Mouse (Mus musculus) MEL (cell line): ENCODE results near the gene Catsperz. TPM values are rescaled to one million over a fixed set of nuclear protein-coding genes. Genes with fewer than 3 reads are reported as not detected.

Experiments
- DNase-seq: peaks from one replicate; pipeline ENCODE4 v3.0.0; 2011; ENCODE audit warnings: low read depth, low spot score
- H3K27ac ChIP-seq: 2 replicates; pipeline ENCODE4 v1.5.1; 2012; ENCODE audit warnings: low read depth, mild to moderate bottlenecking, control low read depth, low read length, moderate library complexity; ENCODE audit not compliant: control insufficient read depth
- H3K27me3 ChIP-seq, 2 experiments: fragments of 150-350 bp in 1 of 2; sonication (generic) in 1 of 2; 2 replicates each; pipeline ENCODE4 v1.6.1; 2012; ENCODE audit warnings: low read length in 2 of 2, mild to moderate bottlenecking in 2 of 2, improper control_type of control experiment in 1 of 2, moderate library complexity in 1 of 2; ENCODE audit not compliant: insufficient read depth in 2 of 2, control insufficient read depth in 1 of 2
- H3K36me3 ChIP-seq, 2 experiments: 2 replicates each; pipeline ENCODE4 v1.6.1; 2012 to 2014; ENCODE audit warnings: low read length in 2 of 2, improper control_type of control experiment in 1 of 2, inconsistent platforms in 1 of 2, mild to moderate bottlenecking in 1 of 2; ENCODE audit not compliant: insufficient read depth in 2 of 2, control insufficient read depth in 1 of 2
- H3K4me1 ChIP-seq, 2 experiments: fragments of 150-350 bp in 1 of 2; sonication (generic) in 1 of 2; 2 replicates each; pipeline ENCODE4 v1.6.1; 2012; ENCODE audit warnings: low read length in 2 of 2, improper control_type of control experiment in 1 of 2, mild to moderate bottlenecking in 1 of 2; ENCODE audit not compliant: insufficient read depth in 2 of 2, control insufficient read depth in 1 of 2
- H3K4me3 ChIP-seq, 2 experiments: fragments of 150-350 bp in 1 of 2; sonication (generic) in 1 of 2; 2 replicates each; pipeline ENCODE4 v1.5.1; 2012; ENCODE audit warnings: low read depth in 2 of 2, low read length in 2 of 2, mild to moderate bottlenecking in 2 of 2, moderate library complexity in 2 of 2, control low read depth in 1 of 2, improper control_type of control experiment in 1 of 2; ENCODE audit not compliant: control insufficient read depth in 1 of 2, insufficient read depth in 1 of 2
- H3K79me2 ChIP-seq: 2 replicates; pipeline ENCODE4 v1.6.1; 2012; ENCODE audit warnings: mild to moderate bottlenecking, low read length, moderate library complexity; ENCODE audit not compliant: control insufficient read depth, poor library complexity, insufficient read depth
- H3K9ac ChIP-seq: 2 replicates; pipeline ENCODE4 v1.6.1; 2012; ENCODE audit warnings: low read depth, mild to moderate bottlenecking, control low read depth, low read length, moderate library complexity; ENCODE audit not compliant: control insufficient read depth, poor library complexity, severe bottlenecking
- H3K9me3 ChIP-seq: fragments of 150-350 bp; sonication (generic); replicated peaks from 2 replicates; pipeline ENCODE4 v1.6.1; 2012; ENCODE audit warnings: mild to moderate bottlenecking, low read length, improper control_type of control experiment, moderate library complexity; ENCODE audit not compliant: insufficient read depth
- CHD1 ChIP-seq: IDR thresholded peaks from 2 replicates; pipeline ENCODE4 v1.6.1; 2012; ENCODE audit warnings: low read depth, mild to moderate bottlenecking, inconsistent platforms, low read length, improper control_type of control experiment
- CTCF ChIP-seq, 3 experiments: IDR thresholded peaks in 2 of 3; conservative IDR thresholded peaks in 1 of 3; 2 replicates each; pipeline ENCODE4 v1.5.1; 2011 to 2012; ENCODE audit warnings: low read length in 3 of 3, low read depth in 2 of 3, mild to moderate bottlenecking in 2 of 3, improper control_type of control experiment in 1 of 3, inconsistent platforms in 1 of 3, mixed read lengths in 1 of 3, moderate library complexity in 1 of 3; ENCODE audit not compliant: control insufficient read depth in 1 of 3, insufficient read depth in 1 of 3, poor library complexity in 1 of 3, severe bottlenecking in 1 of 3
- E2F4 ChIP-seq: IDR thresholded peaks from 2 replicates; pipeline ENCODE4 v1.6.1; 2011; ENCODE audit warnings: low read depth, low read length, improper control_type of control experiment, borderline replicate concordance
- EP300 ChIP-seq, 2 experiments: IDR thresholded peaks; 2 replicates each; pipeline ENCODE4 v1.6.1; 2011; ENCODE audit warnings: improper control_type of control experiment in 2 of 2, low read length in 2 of 2, low read depth in 1 of 2, mild to moderate bottlenecking in 1 of 2
- GABPA ChIP-seq: IDR thresholded peaks from 2 replicates; pipeline ENCODE4 v1.6.1; 2012; ENCODE audit warnings: low read depth, mild to moderate bottlenecking, inconsistent platforms, low read length, improper control_type of control experiment, moderate library complexity
- GATA1 ChIP-seq: IDR thresholded peaks from 2 replicates; pipeline ENCODE4 v1.6.1; 2011; ENCODE audit warnings: low read depth, low read length, improper control_type of control experiment
- MXI1 ChIP-seq: IDR thresholded peaks from 2 replicates; pipeline ENCODE4 v1.6.1; 2011; ENCODE audit warnings: mild to moderate bottlenecking, low read depth, low read length, improper control_type of control experiment
- MYB ChIP-seq: IDR thresholded peaks from 2 replicates; pipeline ENCODE4 v1.6.1; 2011; ENCODE audit warnings: mild to moderate bottlenecking, low read depth, low read length, improper control_type of control experiment
- POLR2A ChIP-seq, 2 experiments: IDR thresholded peaks; 2 replicates each; pipeline ENCODE4 v1.6.1; 2011 to 2012; ENCODE audit warnings: low read length in 2 of 2, mild to moderate bottlenecking in 2 of 2, control low read depth in 1 of 2, improper control_type of control experiment in 1 of 2, low read depth in 1 of 2, moderate library complexity in 1 of 2; ENCODE audit not compliant: control insufficient read depth in 1 of 2, insufficient read depth in 1 of 2, poor library complexity in 1 of 2
- RCOR1 ChIP-seq: IDR thresholded peaks from 2 replicates; pipeline ENCODE4 v1.6.1; 2012; ENCODE audit warnings: low read depth, mild to moderate bottlenecking, inconsistent platforms, low read length, improper control_type of control experiment
- SIN3A ChIP-seq: IDR thresholded peaks from 2 replicates; pipeline ENCODE4 v1.6.1; 2012; ENCODE audit warnings: low read length, improper control_type of control experiment, inconsistent platforms
- USF1 ChIP-seq: IDR thresholded peaks from 2 replicates; pipeline ENCODE4 v1.6.1; 2014; ENCODE audit warnings: low read depth, mild to moderate bottlenecking, inconsistent platforms, low read length, improper control_type of control experiment, moderate library complexity
- USF2 ChIP-seq, 2 experiments: IDR thresholded peaks; 2 replicates each; pipeline ENCODE4 v1.6.1; 2011 to 2012; ENCODE audit warnings: improper control_type of control experiment in 2 of 2, low read length in 2 of 2, borderline replicate concordance in 1 of 2, inconsistent platforms in 1 of 2, low read depth in 1 of 2, mild to moderate bottlenecking in 1 of 2; ENCODE audit not compliant: insufficient read depth in 1 of 2
- polyA plus RNA-seq, 2 experiments: library from polyadenylated mRNA; stranded (reverse) in 1 of 2; unstranded in 1 of 2; fragments of >175 nt in 1 of 2; fragments of >200 nt in 1 of 2; gene quantifications; 2 replicates each; pipeline versions ENCODE4 v1.2.1 to v1.2.4; 2012; ENCODE audit warnings: low replicate concordance in 2 of 2, low read depth in 1 of 2; ENCODE audit not compliant: insufficient read length in 2 of 2, insufficient read depth in 1 of 2, missing spikeins in 1 of 2
- total RNA-seq: library from RNA; depleted of rRNA; stranded (reverse); fragments of 300-350 nt; gene quantifications from 2 replicates; pipeline ENCODE4 v1.2.3, GENCODE M21; 2012

The Catsperz gene
- total and polyA plus RNA-seq, 3 experiments = 0.65 to 2.4 TPM; not detected in 1

- H3K9me3 ChIP-seq = no peaks in the 10 kb centered on the region
- no peak overlapping the region for H3K27ac ChIP-seq
- H3K4me3 ChIP-seq = no peak overlapping the region
- no peaks in the 10 kb centered on the region for H3K27me3 ChIP-seq
- TF ChIP-seq GABPA (no peak), CTCF (IDR thresholded peaks at IDR 0.05 in 2 of 3, conservative IDR thresholded peaks at IDR 0.05 in 1 of 3; ENCODE audit: control insufficient read depth in 1 of 3, insufficient read depth in 1 of 3, low read depth in 2 of 3, low read length in 3 of 3, poor library complexity in 1 of 3, severe bottlenecking in 1 of 3) (no peak), USF1 (no peak), USF2 (IDR thresholded peaks at IDR 0.05; ENCODE audit: borderline replicate concordance in 1 of 2, insufficient read depth in 1 of 2, low read depth in 1 of 2, low read length in 2 of 2) (no peak)
- DNase-seq = no peak
- H3K4me1 ChIP-seq = peaks cover 0 to 10% of the 10 kb centered on the region in 2 experiments; a peak in 2 of 4 replicates
- H3K79me2 ChIP-seq = peaks cover 15% of the 10 kb centered on the region
- H3K36me3 ChIP-seq = peaks cover 0 to 5% of the 10 kb centered on the region in 2 experiments; a peak in 2 of 4 replicates
- no peak overlapping the region for H3K9ac ChIP-seq
These were observed 6.9 kb downstream of the Catsperz start for GRCm38 (mm10) chr19:6918321-6918720.

DNA sequence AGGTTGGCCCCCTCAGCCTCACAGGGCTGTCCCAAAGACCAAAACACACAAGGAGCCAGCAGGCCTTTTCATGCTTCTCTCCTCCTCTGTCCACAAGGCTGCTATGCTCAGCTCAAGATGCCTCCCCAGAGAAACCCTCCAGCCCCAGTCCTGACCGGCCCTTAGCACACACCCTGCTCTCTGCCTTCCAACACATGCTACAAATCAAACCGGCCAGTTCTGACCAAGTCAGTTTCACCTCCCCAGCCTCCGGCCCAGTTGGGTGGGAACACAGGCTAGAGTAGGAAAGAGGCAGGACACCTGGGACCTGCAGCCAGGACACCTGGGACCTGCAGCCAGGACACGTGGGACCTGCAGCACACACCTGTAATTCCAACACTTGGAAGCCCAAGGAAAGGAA, 8.7 kb downstream of the Catsperz start:
- Histone ChIP-seq H3K9me3 (no peaks in the 10 kb centered on the region), H3K4me3 (no peak overlapping the region), H3K79me2 (peaks cover 16% of the 10 kb centered on the region), H3K4me1 (no peaks in the 10 kb centered on the region; a peak in 2 of 4 replicates), H3K27me3 (no peaks in the 10 kb centered on the region), H3K36me3 (peaks cover 3% of the 10 kb centered on the region in 2 experiments; a peak in 1 of 4 replicates), H3K27ac (no peak overlapping the region), H3K9ac (no peak overlapping the region)
- no peak for DNase-seq
- TF ChIP-seq MYB (no peak), EP300 (IDR thresholded peaks at IDR 0.05; ENCODE audit: low read depth in 1 of 2, low read length in 2 of 2) (no peak), CHD1 (no peak), E2F4 (no peak), SIN3A (no peak), MXI1 (no peak)

DNA sequence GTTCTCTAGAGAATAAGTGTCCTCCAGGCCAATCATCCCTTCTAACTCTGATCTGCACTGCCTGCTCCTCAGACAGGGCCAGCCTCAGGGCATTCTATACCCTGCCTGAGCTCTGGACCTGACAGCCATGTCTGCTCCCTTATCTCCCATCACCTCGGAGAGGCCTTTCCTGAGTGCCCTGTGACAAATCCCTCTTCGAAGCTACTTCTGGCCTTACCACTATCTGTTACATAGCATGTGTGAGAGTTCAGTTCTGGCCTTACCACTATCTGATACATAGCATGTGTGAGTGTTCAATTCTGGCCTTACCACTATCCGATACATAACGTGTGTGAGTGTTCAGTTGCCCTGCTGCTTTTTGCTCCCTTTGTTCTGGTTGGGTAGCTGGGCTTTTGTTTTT, 9.9 kb downstream of the Catsperz start:
- H3K9me3 ChIP-seq = no peaks in the 10 kb centered on the region
- H3K9ac ChIP-seq = no peak overlapping the region
- no peaks in the 10 kb centered on the region; a peak in 1 of 4 replicates for H3K4me1 ChIP-seq
- no peak for TF ChIP-seq RCOR1
- no peak for TF ChIP-seq MXI1
- 0 out of 2 replicates have a peak, but pooled peaks have one; percentile 25 for TF ChIP-seq GATA1
- 0 out of 4 replicates have a peak, but pooled peaks of 1 of the 2 experiments have one; percentile 23 for TF ChIP-seq POLR2A (IDR thresholded peaks at IDR 0.05; ENCODE audit: control insufficient read depth in 1 of 2, insufficient read depth in 1 of 2, low read depth in 1 of 2, low read length in 2 of 2, poor library complexity in 1 of 2)
- H3K4me3 ChIP-seq = no peak overlapping the region
- peaks cover 15% of the 10 kb centered on the region for H3K79me2 ChIP-seq
- no peaks in the 10 kb centered on the region for H3K27me3 ChIP-seq
- no peak overlapping the region for H3K27ac ChIP-seq
- H3K36me3 ChIP-seq = peaks cover 3 to 5% of the 10 kb centered on the region in 2 experiments; a peak in 2 of 4 replicates
- DNase-seq = no peak
